Mouse (Mus musculus) G1E (cell line): ENCODE measurements around the gene Itgax.

Source experiments
- CTCF ChIP-seq: IDR thresholded peaks from 2 replicates; pipeline ENCODE4 v1.5.1; 2012; ENCODE audit warnings: low read depth, low read length, inconsistent platforms, mixed read lengths
- GATA1 ChIP-seq: IDR thresholded peaks from 2 replicates; pipeline ENCODE4 v1.6.1; 2012; ENCODE audit warnings: borderline replicate concordance, low read length, inconsistent platforms, mixed read lengths

GRCm38 (mm10) chr7:128128741-128129720 lies at the start of gene Itgax:
- TF ChIP-seq CTCF (no peak), GATA1 (no peak)
